8 mouse cellular contexts compared by ENCODE assay signal in genomic region chr1:55053005-55053404, GRCm38 (mm10). TPM values are rescaled to one million over a fixed set of nuclear protein-coding genes. Genes with fewer than 3 reads are reported as not detected.
DNase-seq lines count a peak whose midpoint lies in the region; ATAC-seq lines count a peak whose summit lies in the region.

No protein-coding gene starts in this region.

- H3K9ac ChIP-seq in heart, embryonic 13.5 days = peak overlapping the region; percentile 88
- peak overlapping the region; percentile 29; the same call in 1 of the 2 replicates for H3K9ac ChIP-seq in stomach, embryonic 15.5 days

- under 1% methylated on average over 42 of the region's 42 CpGs for WGBS in heart, embryonic 13.5 days
- under 1% methylated on average over 42 of the region's 42 CpGs for WGBS in stomach, embryonic 15.5 days

- H3K27ac ChIP-seq in heart, embryonic 13.5 days (replicated peaks) = peak overlapping the region; percentile 91
- H3K27ac ChIP-seq in stomach, embryonic 15.5 days = peak overlapping the region; percentile 81

- H3K36me3 ChIP-seq in heart, embryonic 13.5 days = peaks cover 28% of the 10 kb centered on the region
- peaks cover 5% of the 10 kb centered on the region; the same call in 1 of the 2 replicates for H3K36me3 ChIP-seq in stomach, embryonic 15.5 days

- peaks cover 22% of the 10 kb centered on the region for H3K4me1 ChIP-seq in heart, embryonic 13.5 days
- 0 out of 2 replicates have a peak, but pooled peaks cover 4% of the 10 kb centered on the region for H3K4me1 ChIP-seq in stomach, embryonic 15.5 days

- ATAC-seq in heart, embryonic 13.5 days (ENCODE audit: extremely low read depth, insufficient number of reproducible peaks, low FRiP score, low TSS enrichment) = peak; percentile 74
- peak; percentile 42 for ATAC-seq in megakaryocyte, adult 5-6 weeks (ENCODE audit: poor library complexity, severe bottlenecking)
- peak; percentile 74 for ATAC-seq in stomach, embryonic 15.5 days (ENCODE audit: insufficient read depth, low FRiP score, low read depth)

- no peaks in the 10 kb centered on the region for H3K27me3 ChIP-seq in heart, embryonic 13.5 days (replicated peaks)
- no peaks in the 10 kb centered on the region for H3K27me3 ChIP-seq in stomach, embryonic 15.5 days (replicated peaks)

- peak; percentile 61 for DNase-seq in urinary bladder, postnatal 10 days (ENCODE audit: low spot score)
- DNase-seq in urinary bladder, adult 2 months (ENCODE audit: low spot score) = no peak
- DNase-seq in embryo, embryonic 11 days = peak; percentile 75
- peak; percentile 75 to 92 for DNase-seq in kidney, postnatal 25 days
- no peak for DNase-seq in thymus, adult 18-20 months

- 0 out of 2 replicates have a peak, but pooled peaks cover 2% of the 10 kb centered on the region for H3K9me3 ChIP-seq in heart, embryonic 13.5 days
- no peaks in the 10 kb centered on the region for H3K9me3 ChIP-seq in stomach, embryonic 15.5 days

- peak overlapping the region; percentile 73 for H3K4me3 ChIP-seq in heart, embryonic 13.5 days
- peak overlapping the region; percentile 68 for H3K4me3 ChIP-seq in stomach, embryonic 15.5 days (replicated peaks)

- H3K4me2 ChIP-seq in heart, embryonic 13.5 days = peak overlapping the region; percentile 73
- H3K4me2 ChIP-seq in stomach, embryonic 15.5 days = peak overlapping the region; percentile 58

RNA-seq across cellular contexts. Expression of gene Coq10b, which starts 0.4 kb away (rescaled TPM):
- polyA plus RNA-seq in urinary bladder, adult 2 months (2012; rRNA removed) = 63.1 and 78.4 TPM in 2 replicates
- polyA plus RNA-seq in heart, embryonic 13.5 days (2015; fragmentation: Nextera tagmentation; extraction: Ambion mirVana) = 20.9 and 21.4 TPM in 2 replicates
- total RNA-seq in megakaryocyte, adult 5-6 weeks (2015) = 28.5 and 28.6 TPM in 2 replicates
- total RNA-seq in megakaryocyte, adult 5-6 weeks (2017) = 25.4 and 25.8 TPM in 2 replicates
- polyA plus RNA-seq in stomach, embryonic 15.5 days (2015; fragmentation: Nextera tagmentation; extraction: Ambion mirVana) = 20.5 and 21.2 TPM in 2 replicates

RNA-seq across cellular contexts. Expression of gene Sf3b1, which starts 25.7 kb away (rescaled TPM):
- polyA plus RNA-seq in urinary bladder, adult 2 months (2012; rRNA removed) = 156 and 180 TPM in 2 replicates
- 172 and 198 TPM in 2 replicates for polyA plus RNA-seq in heart, embryonic 13.5 days (2015; fragmentation: Nextera tagmentation; extraction: Ambion mirVana)
- total RNA-seq in megakaryocyte, adult 5-6 weeks (2015) = 288 and 309 TPM in 2 replicates
- total RNA-seq in megakaryocyte, adult 5-6 weeks (2017) = 305 and 338 TPM in 2 replicates
- 259 and 270 TPM in 2 replicates for polyA plus RNA-seq in stomach, embryonic 15.5 days (2015; fragmentation: Nextera tagmentation; extraction: Ambion mirVana)

RNA-seq across cellular contexts. Expression of gene Hspe1, which starts 34.9 kb away (rescaled TPM):
- polyA plus RNA-seq in urinary bladder, adult 2 months (2012; rRNA removed) = 149 and 170 TPM in 2 replicates
- polyA plus RNA-seq in heart, embryonic 13.5 days (2015; fragmentation: Nextera tagmentation; extraction: Ambion mirVana) = 306 and 363 TPM in 2 replicates
- total RNA-seq in megakaryocyte, adult 5-6 weeks (2015) = 119 TPM in 2 replicates
- total RNA-seq in megakaryocyte, adult 5-6 weeks (2017) = 121 and 162 TPM in 2 replicates
- 499 and 561 TPM in 2 replicates for polyA plus RNA-seq in stomach, embryonic 15.5 days (2015; fragmentation: Nextera tagmentation; extraction: Ambion mirVana)

RNA-seq across cellular contexts. Expression of gene Hspd1, which starts 35.0 kb away (rescaled TPM):
- polyA plus RNA-seq in urinary bladder, adult 2 months (2012; rRNA removed) = 81.3 and 84.3 TPM in 2 replicates
- polyA plus RNA-seq in heart, embryonic 13.5 days (2015; fragmentation: Nextera tagmentation; extraction: Ambion mirVana) = 432 and 493 TPM in 2 replicates
- total RNA-seq in megakaryocyte, adult 5-6 weeks (2015) = 56.6 and 68.6 TPM in 2 replicates
- total RNA-seq in megakaryocyte, adult 5-6 weeks (2017) = 112 and 120 TPM in 2 replicates
- polyA plus RNA-seq in stomach, embryonic 15.5 days (2015; fragmentation: Nextera tagmentation; extraction: Ambion mirVana) = 436 and 499 TPM in 2 replicates

Comparison
In these comparisons a context has a peak if more than half of its experiments do, and no peak if none do; other contexts are left out.
1. DNase-seq: peak in urinary bladder, postnatal 10 days (single experiment), embryo, embryonic 11 days (single experiment) and kidney, postnatal 25 days (2 of 2); none in urinary bladder, adult 2 months (single experiment) and thymus, adult 18-20 months (0 of 2).
2. Peak in every context shown above with its lines, with median percentiles within 50 percentile points of each other: ATAC-seq.